Mouse (Mus musculus): ENCODE results near the gene Abcc12.

GRCm38 (mm10) chr8:86595671-86596070 lies 15.2 kb upstream of the Abcc12 start:
- TF ChIP-seq CTCF (IDR thresholded peaks at IDR 0.05; ENCODE audit: low read depth, low read length) (no peak), POLR2A (IDR thresholded peaks at IDR 0.05; ENCODE audit: borderline replicate concordance, low read depth, low read length) (no peak)
